9 mouse cellular contexts compared by ENCODE assay signal in genomic region chr6:91807169-91807568, GRCm38 (mm10). TPM values are rescaled to one million over a fixed set of nuclear protein-coding genes. Genes with fewer than 3 reads are reported as not detected.
A peak's percentile ranks its signal among the peaks of the same experiment; 100 is the strongest.
DNase-seq lines count a peak whose midpoint lies in the region; ATAC-seq and TF ChIP-seq lines count a peak whose summit lies in the region.
"Had no signal": no experiment of that assay in that cellular context is flagged by ENCODE, and none has a peak within 500 bp of the region (broad histone marks: within the 10 kb centered on the region; RNA-seq: fewer than 3 reads in every experiment).

No protein-coding gene starts in this region.

- in situ Hi-C loops in ES-E14 (cut with MboI; ENCODE audit: low sequenced_read_pairs in 2 of 2, unreplicated experiment in 2 of 2), result no loop called here

- peaks cover 50% of the 10 kb centered on the region for H3K4me1 ChIP-seq in heart, embryonic 10.5 days
- H3K4me1 ChIP-seq in ES-E14 (ENCODE audit: control insufficient read depth in 2 of 2, insufficient read depth in 2 of 2, low read length in 2 of 2, poor library complexity in 1 of 2), result peaks cover 0 to 7% of the 10 kb centered on the region in 2 experiments; a peak in 1 of 4 replicates
- no peaks in the 10 kb centered on the region for H3K4me1 ChIP-seq in forebrain, embryonic 14.5 days (ENCODE audit: control insufficient read depth, insufficient read depth, low read length)
- H3K4me1 ChIP-seq in neural tube, embryonic 15.5 days, result peaks cover 44% of the 10 kb centered on the region

- H3K9me3 ChIP-seq in heart, embryonic 10.5 days, result no peaks in the 10 kb centered on the region
- no peaks in the 10 kb centered on the region for H3K9me3 ChIP-seq in ES-E14 (ENCODE audit: control insufficient read depth, insufficient read depth, low read depth, low read length)
- H3K9me3 ChIP-seq in forebrain, embryonic 14.5 days (replicated peaks; ENCODE audit: control insufficient read depth, low read length), result no peaks in the 10 kb centered on the region
- no peaks in the 10 kb centered on the region for H3K9me3 ChIP-seq in neural tube, embryonic 15.5 days (replicated peaks)

- WGBS in heart, embryonic 10.5 days, result 2% methylated on average over 23 of the region's 23 CpGs
- 5% methylated on average over 12 of the region's 23 CpGs for WGBS in forebrain, embryonic 14.5 days
- WGBS in neural tube, embryonic 15.5 days, result 8% methylated on average over 22 of the region's 23 CpGs

- no peaks in the 10 kb centered on the region for H3K36me3 ChIP-seq in heart, embryonic 10.5 days
- H3K36me3 ChIP-seq in ES-E14 (ENCODE audit: control insufficient read depth, insufficient read depth, low read length, poor library complexity, severe bottlenecking), result no peaks in the 10 kb centered on the region
- H3K36me3 ChIP-seq in forebrain, embryonic 14.5 days (ENCODE audit: control insufficient read depth, insufficient read depth, low read length), result no peaks in the 10 kb centered on the region
- no peaks in the 10 kb centered on the region for H3K36me3 ChIP-seq in neural tube, embryonic 15.5 days

- H3K4me2 ChIP-seq in forebrain, embryonic 14.5 days (ENCODE audit: low read length), result peak overlapping the region; percentile 51
- H3K4me2 ChIP-seq in neural tube, embryonic 15.5 days, result peak overlapping the region; percentile 54

- DNase-seq in heart, embryonic 10.5 days (ENCODE audit: low spot score), result peak; percentile 85
- DNase-seq in heart, postnatal 25 days (ENCODE audit: low spot score), result no peak
- no peak for DNase-seq in ES-E14 (ENCODE audit: low read depth, low spot score)
- peak; percentile 32 for DNase-seq in forebrain, embryonic 14.5 days (ENCODE audit: low spot score)
- DNase-seq in left cerebral cortex, adult 18-20 months (ENCODE audit: low spot score in 2 of 2), result peak; percentile 41 to 62
- no peak for DNase-seq in cerebellum, adult 11-12 months
- DNase-seq in layer of hippocampus, adult 8-10 months (ENCODE audit: low spot score in 2 of 2), result no peak

- peak overlapping the region; percentile 51 for H3K4me3 ChIP-seq in heart, embryonic 10.5 days
- peak overlapping the region; percentile 48 to 54; a peak in 3 of 4 replicates for H3K4me3 ChIP-seq in ES-E14 (ENCODE audit: insufficient read depth in 1 of 2, low read depth in 1 of 2, low read length in 2 of 2, poor library complexity in 1 of 2, severe bottlenecking in 1 of 2)
- H3K4me3 ChIP-seq in forebrain, embryonic 14.5 days (ENCODE audit: low read depth, low read length), result peak overlapping the region; percentile 33
- H3K4me3 ChIP-seq in neural tube, embryonic 15.5 days (replicated peaks), result peak overlapping the region; percentile 32
- H3K4me3 ChIP-seq: erythroblast, embryonic 14.5 days had no signal

- ATAC-seq in forebrain, embryonic 14.5 days, result peak; percentile 44; the same call in 1 of the 2 replicates
- no peak for ATAC-seq in neural tube, embryonic 15.5 days (ENCODE audit: low FRiP score)

- H3K9ac ChIP-seq in ES-E14 (ENCODE audit: insufficient read depth, low read depth, low read length, poor library complexity, severe bottlenecking), result peak overlapping the region; percentile 9
- peak overlapping the region; percentile 38 for H3K9ac ChIP-seq in forebrain, embryonic 14.5 days (ENCODE audit: low read length)
- H3K9ac ChIP-seq in neural tube, embryonic 15.5 days (replicated peaks), result peak overlapping the region; percentile 41

- intact Hi-C loops in heart, postnatal 25 days (cut with DNase I), result no loop called here

- peak overlapping the region; percentile 84 for H3K27ac ChIP-seq in heart, embryonic 10.5 days
- H3K27ac ChIP-seq in ES-E14 (ENCODE audit: insufficient read depth, low read depth, low read length, poor library complexity, severe bottlenecking), result no peak overlapping the region
- H3K27ac ChIP-seq in forebrain, embryonic 14.5 days (ENCODE audit: low read depth, low read length), result no peak overlapping the region
- H3K27ac ChIP-seq in neural tube, embryonic 15.5 days (replicated peaks), result peak overlapping the region; percentile 18; the same call in 1 of the 2 replicates

- H3K27me3 ChIP-seq in heart, embryonic 10.5 days (ENCODE audit: insufficient read depth, poor library complexity, severe bottlenecking), result peaks cover 70% of the 10 kb centered on the region
- H3K27me3 ChIP-seq in forebrain, embryonic 14.5 days (replicated peaks; ENCODE audit: control insufficient read depth, insufficient read depth, low read length), result no peaks in the 10 kb centered on the region; the same call in 1 of the 2 replicates
- peaks cover 32% of the 10 kb centered on the region for H3K27me3 ChIP-seq in neural tube, embryonic 15.5 days (replicated peaks)

TF ChIP-seq in ES-E14, 5 proteins besides CTCF, POLR2A, EP300 and RAD21:
- no peak for TF ChIP-seq CHD2 (IDR thresholded peaks at IDR 0.05; ENCODE audit: low read depth, low read length)
- TF ChIP-seq ZNF384 (IDR thresholded peaks at IDR 0.05; ENCODE audit: low read depth, low read length), result no peak
- no peak for TF ChIP-seq MAFK (IDR thresholded peaks at IDR 0.05; ENCODE audit: insufficient read depth, low read depth, low read length)
- no peak for TF ChIP-seq ZC3H11A (IDR thresholded peaks at IDR 0.05; ENCODE audit: borderline replicate concordance, low read depth, low read length)
- no peak for TF ChIP-seq HCFC1 (IDR thresholded peaks at IDR 0.05; ENCODE audit: borderline replicate concordance, insufficient read depth, low read length)

RNA-seq across cellular contexts. Expression of gene Grip2, which starts 19.9 kb away (rescaled TPM):
- polyA plus RNA-seq in heart, embryonic 10.5 days (2016; fragmentation: Nextera tagmentation; extraction: Ambion mirVana), result 5.6 and 9.4 TPM in 2 replicates
- 10 to 100 TPM; 12.3 to 17.4 TPM for total RNA-seq in heart, postnatal 25 days (2021)
- total RNA-seq in ES-E14 (2012; rRNA removed), result 0.58 and 1.1 TPM in 2 replicates
- polyA plus RNA-seq in forebrain, embryonic 14.5 days (2014; fragmentation: Nextera tagmentation; extraction: Ambion mirVana), result 2.6 and 5.1 TPM in 2 replicates
- 10 to 100 TPM; 18.0 to 20.1 TPM for total RNA-seq in left cerebral cortex, adult 18-20 months (2021)
- polyA plus RNA-seq in neural tube, embryonic 15.5 days (2015; fragmentation: Nextera tagmentation; extraction: Ambion mirVana), result 7.7 and 8.6 TPM in 2 replicates
- 10 to 100 TPM in 1 of 4 experiments, 1 to 10 TPM in 3; 7.9 to 10.8 (median 8.6) TPM for total RNA-seq in layer of hippocampus, adult 8-10 months (2022)
- polyA plus RNA-seq: erythroblast, embryonic 14.5 days had no signal

Comparison
In these comparisons a context has a peak if more than half of its experiments do, and no peak if none do; other contexts are left out.
1. DNase-seq: peak in heart, embryonic 10.5 days (single experiment), forebrain, embryonic 14.5 days (single experiment) and left cerebral cortex, adult 18-20 months (2 of 2); none in heart, postnatal 25 days (single experiment), ES-E14 (single experiment), cerebellum, adult 11-12 months (single experiment) and layer of hippocampus, adult 8-10 months (0 of 2).
2. H3K27ac ChIP-seq: peak in heart, embryonic 10.5 days (single experiment) and neural tube, embryonic 15.5 days (single experiment); none in ES-E14 (single experiment) and forebrain, embryonic 14.5 days (single experiment).
3. Peak in every context shown above with its lines, with median percentiles within 50 percentile points of each other: H3K4me3 ChIP-seq and H3K9ac ChIP-seq.